In the genomic region with DNA sequence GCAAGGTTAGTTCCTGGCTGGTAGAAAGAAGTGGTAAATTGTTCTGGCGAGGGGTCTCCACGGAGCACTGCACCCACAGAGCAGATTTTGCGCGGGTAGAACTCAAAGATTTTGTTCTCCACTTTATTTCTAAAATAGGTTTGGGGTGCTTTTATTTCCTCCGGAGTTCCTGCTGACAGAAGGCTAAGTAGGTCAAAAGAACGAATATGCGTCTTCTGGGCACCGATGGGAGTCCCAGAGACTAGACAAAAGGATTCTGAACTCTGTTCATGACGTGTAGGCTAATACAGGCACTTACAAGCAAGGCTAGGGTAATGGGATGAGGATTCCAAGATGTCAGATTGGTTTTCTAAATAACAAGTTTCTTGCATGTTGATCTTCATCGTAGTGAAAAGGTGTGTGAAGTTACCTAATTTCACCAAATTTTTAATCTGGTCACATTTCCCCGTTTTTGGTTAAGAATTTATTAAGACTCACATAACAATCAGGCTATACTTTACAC, we compare ENCODE assay signal across 7 mouse cellular contexts. TPM values are rescaled to one million over a fixed set of nuclear protein-coding genes. Genes with fewer than 3 reads are reported as not detected.
DNase-seq lines count a peak whose midpoint lies in the region; ATAC-seq lines count a peak whose summit lies in the region.

No protein-coding gene starts in this region.

- 5% methylated on average over 11 of the region's 11 CpGs for WGBS in embryonic facial prominence, embryonic 13.5 days
- 6% methylated on average over 11 of the region's 11 CpGs for WGBS in limb, embryonic 11.5 days
- 3% methylated on average over 11 of the region's 11 CpGs for WGBS in stomach, embryonic 14.5 days

- H3K27ac ChIP-seq in embryonic facial prominence, embryonic 13.5 days = peak overlapping the region; percentile 88
- peak overlapping the region; percentile 73; the same call in 1 of the 2 replicates for H3K27ac ChIP-seq in limb, embryonic 11.5 days (replicated peaks; ENCODE audit: low read depth, low read length)
- H3K27ac ChIP-seq in stomach, embryonic 14.5 days (ENCODE audit: low read length) = no peak overlapping the region

- peak overlapping the region; percentile 98 for H3K4me3 ChIP-seq in megakaryocyte, embryonic 14.5 days (replicated peaks)
- peak overlapping the region; percentile 94 for H3K4me3 ChIP-seq in embryonic facial prominence, embryonic 13.5 days
- peak overlapping the region; percentile 68 for H3K4me3 ChIP-seq in limb, embryonic 11.5 days (ENCODE audit: low read depth, low read length)
- H3K4me3 ChIP-seq in stomach, embryonic 14.5 days (ENCODE audit: low read depth, low read length) = peak overlapping the region; percentile 48

- H3K27me3 ChIP-seq in megakaryocyte, embryonic 14.5 days (replicated peaks) = no peaks in the 10 kb centered on the region
- no peaks in the 10 kb centered on the region for H3K27me3 ChIP-seq in embryonic facial prominence, embryonic 13.5 days
- no peaks in the 10 kb centered on the region for H3K27me3 ChIP-seq in limb, embryonic 11.5 days (ENCODE audit: control insufficient read depth, insufficient read depth, low read length)
- H3K27me3 ChIP-seq in stomach, embryonic 14.5 days (ENCODE audit: control insufficient read depth, insufficient read depth, low read length) = no peaks in the 10 kb centered on the region

- DNase-seq in limb, embryonic 11.5 days (ENCODE audit: low spot score) = no peak
- DNase-seq in gastrocnemius, postnatal 25 days = no peak

- peak overlapping the region; percentile 94 for H3K9ac ChIP-seq in embryonic facial prominence, embryonic 13.5 days
- peak overlapping the region; percentile 84 for H3K9ac ChIP-seq in limb, embryonic 11.5 days (ENCODE audit: low read length)
- H3K9ac ChIP-seq in stomach, embryonic 14.5 days (replicated peaks; ENCODE audit: low read depth, low read length) = peak overlapping the region; percentile 69

- H3K36me3 ChIP-seq in megakaryocyte, embryonic 14.5 days (replicated peaks; ENCODE audit: low read length) = peaks cover 36% of the 10 kb centered on the region
- H3K36me3 ChIP-seq in embryonic facial prominence, embryonic 13.5 days = peaks cover 30% of the 10 kb centered on the region
- peaks cover 5% of the 10 kb centered on the region; the same call in 1 of the 2 replicates for H3K36me3 ChIP-seq in limb, embryonic 11.5 days (ENCODE audit: control insufficient read depth, insufficient read depth, low read length)
- H3K36me3 ChIP-seq in stomach, embryonic 14.5 days (ENCODE audit: control insufficient read depth, insufficient read depth, low read length) = peaks cover 25% of the 10 kb centered on the region

- no peak for ATAC-seq in megakaryocyte, adult 5-6 weeks (ENCODE audit: poor library complexity, severe bottlenecking)
- no peak for ATAC-seq in embryonic facial prominence, embryonic 13.5 days (ENCODE audit: insufficient number of reproducible peaks, insufficient read depth, low FRiP score, low TSS enrichment, low read depth)
- ATAC-seq in limb, embryonic 11.5 days (ENCODE audit: insufficient number of reproducible peaks, low FRiP score, low TSS enrichment, low read depth) = no peak
- no peak for ATAC-seq in stomach, embryonic 14.5 days (ENCODE audit: insufficient number of reproducible peaks, insufficient read depth, low FRiP score, low read depth)
- ATAC-seq in activated CD4-positive, CD25-positive, alpha-beta regulatory T cell, adult 4 months = no peak

- H3K9me3 ChIP-seq in megakaryocyte, embryonic 14.5 days = no peaks in the 10 kb centered on the region
- no peaks in the 10 kb centered on the region for H3K9me3 ChIP-seq in embryonic facial prominence, embryonic 13.5 days
- no peaks in the 10 kb centered on the region for H3K9me3 ChIP-seq in limb, embryonic 11.5 days (ENCODE audit: control insufficient read depth, low read length)
- H3K9me3 ChIP-seq in stomach, embryonic 14.5 days (ENCODE audit: control insufficient read depth, low read depth, low read length) = no peaks in the 10 kb centered on the region

- H3K4me1 ChIP-seq in megakaryocyte, embryonic 14.5 days = peaks cover 44% of the 10 kb centered on the region
- peaks cover 27% of the 10 kb centered on the region for H3K4me1 ChIP-seq in embryonic facial prominence, embryonic 13.5 days
- no peaks in the 10 kb centered on the region for H3K4me1 ChIP-seq in limb, embryonic 11.5 days (ENCODE audit: control insufficient read depth, insufficient read depth, low read length)
- peaks cover 13% of the 10 kb centered on the region; the same call in 1 of the 2 replicates for H3K4me1 ChIP-seq in stomach, embryonic 14.5 days (ENCODE audit: control insufficient read depth, insufficient read depth, low read length)

- peak overlapping the region; percentile 69 for H3K4me2 ChIP-seq in embryonic facial prominence, embryonic 13.5 days
- H3K4me2 ChIP-seq in limb, embryonic 11.5 days (ENCODE audit: low read depth, severe bottlenecking) = peak overlapping the region; percentile 54
- H3K4me2 ChIP-seq in stomach, embryonic 14.5 days (replicated peaks; ENCODE audit: low read depth, low read length) = peak overlapping the region; percentile 56

RNA-seq across cellular contexts. Expression of gene Nudcd2, which starts 0.8 kb away (rescaled TPM):
- polyA plus RNA-seq in megakaryocyte, embryonic 14.5 days (2012; ENCODE audit: insufficient read depth, low replicate concordance) = 10.3 and 35.3 TPM in 2 replicates
- 31.9 and 44.9 TPM in 2 replicates for total RNA-seq in megakaryocyte, adult 5-6 weeks (2015)
- 62.8 and 63.0 TPM in 2 replicates for total RNA-seq in megakaryocyte, adult 5-6 weeks (2017)
- polyA plus RNA-seq in embryonic facial prominence, embryonic 13.5 days (2015; fragmentation: Nextera tagmentation; extraction: Ambion mirVana) = 161 and 175 TPM in 2 replicates
- polyA plus RNA-seq in limb, embryonic 11.5 days (2014; fragmentation: Nextera tagmentation; extraction: Ambion mirVana) = 231 TPM in 2 replicates
- 143 and 149 TPM in 2 replicates for polyA plus RNA-seq in stomach, embryonic 14.5 days (2014; fragmentation: Nextera tagmentation; extraction: Ambion mirVana)
- 10 to 100 TPM; 60.4 to 63.8 TPM for polyA plus RNA-seq in activated CD4-positive, CD25-positive, alpha-beta regulatory T cell, adult 4 months (2017; shearing (Covaris generic))
- 10 to 100 TPM; 10.6 to 12.5 TPM for total RNA-seq in gastrocnemius, postnatal 25 days (2021)

RNA-seq across cellular contexts. Expression of gene Hmmr, which starts 1.1 kb away (rescaled TPM):
- 0.56 and 2.2 TPM in 2 replicates for polyA plus RNA-seq in megakaryocyte, embryonic 14.5 days (2012; ENCODE audit: insufficient read depth, low replicate concordance)
- 69.9 and 71.2 TPM in 2 replicates for total RNA-seq in megakaryocyte, adult 5-6 weeks (2015)
- total RNA-seq in megakaryocyte, adult 5-6 weeks (2017) = 78.5 and 84.0 TPM in 2 replicates
- 49.7 and 52.0 TPM in 2 replicates for polyA plus RNA-seq in embryonic facial prominence, embryonic 13.5 days (2015; fragmentation: Nextera tagmentation; extraction: Ambion mirVana)
- 62.0 and 64.4 TPM in 2 replicates for polyA plus RNA-seq in limb, embryonic 11.5 days (2014; fragmentation: Nextera tagmentation; extraction: Ambion mirVana)
- 50.5 and 52.2 TPM in 2 replicates for polyA plus RNA-seq in stomach, embryonic 14.5 days (2014; fragmentation: Nextera tagmentation; extraction: Ambion mirVana)
- 10 to 100 TPM; 14.0 to 14.4 TPM for polyA plus RNA-seq in activated CD4-positive, CD25-positive, alpha-beta regulatory T cell, adult 4 months (2017; shearing (Covaris generic))
- total RNA-seq in gastrocnemius, postnatal 25 days (2021) = under 1 TPM; 0.43 to 0.62 TPM

RNA-seq across cellular contexts. Expression of gene Ccng1, which starts 20.8 kb away (rescaled TPM):
- polyA plus RNA-seq in megakaryocyte, embryonic 14.5 days (2012; ENCODE audit: insufficient read depth, low replicate concordance) = 42.4 and 46.2 TPM in 2 replicates
- total RNA-seq in megakaryocyte, adult 5-6 weeks (2015) = 86.5 and 89.1 TPM in 2 replicates
- 72.5 and 74.6 TPM in 2 replicates for total RNA-seq in megakaryocyte, adult 5-6 weeks (2017)
- 36.1 and 39.5 TPM in 2 replicates for polyA plus RNA-seq in embryonic facial prominence, embryonic 13.5 days (2015; fragmentation: Nextera tagmentation; extraction: Ambion mirVana)
- polyA plus RNA-seq in limb, embryonic 11.5 days (2014; fragmentation: Nextera tagmentation; extraction: Ambion mirVana) = 27.4 and 30.2 TPM in 2 replicates
- polyA plus RNA-seq in stomach, embryonic 14.5 days (2014; fragmentation: Nextera tagmentation; extraction: Ambion mirVana) = 47.2 and 51.2 TPM in 2 replicates
- polyA plus RNA-seq in activated CD4-positive, CD25-positive, alpha-beta regulatory T cell, adult 4 months (2017; shearing (Covaris generic)) = 10 to 100 TPM; 80.3 to 88.0 TPM
- total RNA-seq in gastrocnemius, postnatal 25 days (2021) = 100 to 1,000 TPM; 557 to 642 TPM

RNA-seq across cellular contexts. Expression of gene Mat2b, which starts 39.3 kb away (rescaled TPM):
- polyA plus RNA-seq in megakaryocyte, embryonic 14.5 days (2012; ENCODE audit: insufficient read depth, low replicate concordance) = 2.9 and 31.2 TPM in 2 replicates
- total RNA-seq in megakaryocyte, adult 5-6 weeks (2015) = 71.1 and 73.9 TPM in 2 replicates
- total RNA-seq in megakaryocyte, adult 5-6 weeks (2017) = 68.5 and 81.1 TPM in 2 replicates
- polyA plus RNA-seq in embryonic facial prominence, embryonic 13.5 days (2015; fragmentation: Nextera tagmentation; extraction: Ambion mirVana) = 90.4 and 109 TPM in 2 replicates
- polyA plus RNA-seq in limb, embryonic 11.5 days (2014; fragmentation: Nextera tagmentation; extraction: Ambion mirVana) = 126 and 130 TPM in 2 replicates
- polyA plus RNA-seq in stomach, embryonic 14.5 days (2014; fragmentation: Nextera tagmentation; extraction: Ambion mirVana) = 91.7 and 93.8 TPM in 2 replicates
- polyA plus RNA-seq in activated CD4-positive, CD25-positive, alpha-beta regulatory T cell, adult 4 months (2017; shearing (Covaris generic)) = 100 to 1,000 TPM; 231 to 248 TPM
- 10 to 100 TPM; 55.6 to 58.6 TPM for total RNA-seq in gastrocnemius, postnatal 25 days (2021)

Comparison
In these comparisons a context has a peak if more than half of its experiments do, and no peak if none do; other contexts are left out.
1. H3K4me3 ChIP-seq: peak in every context shown above with its lines; median percentile 98 in megakaryocyte, embryonic 14.5 days; 94 in embryonic facial prominence, embryonic 13.5 days; 68 in limb, embryonic 11.5 days; 48 in stomach, embryonic 14.5 days.